Mouse (Mus musculus) ZHBTc4 (cell line): ENCODE results near the gene Foxb1.

Experiments
- DNase-seq: peaks from one replicate; pipeline ENCODE4 v3.0.0-alpha.2; 2011; ENCODE audit warnings: low read depth, low spot score

Gene Foxb1

GRCm38 (mm10) chr9:69760371-69761301 is at the start of gene Foxb1:
Gene Foxb1 (minus strand): TSS chr9:69760940.
- peak; percentile 73 for DNase-seq

GRCm38 (mm10) chr9:69790562-69790961 is 29.8 kb upstream of the Foxb1 start:
- peak; percentile 73 for DNase-seq

GRCm38 (mm10) chr9:69779996-69780395 is 19.3 kb upstream of the Foxb1 start:
- no peak for DNase-seq

GRCm38 (mm10) chr9:69769949-69770585 is 9.3 kb upstream of the Foxb1 start:
- DNase-seq: peak; percentile 62

GRCm38 (mm10) chr9:69769091-69769948 is 8.6 kb upstream of the Foxb1 start:
- peak; percentile 46 for DNase-seq

GRCm38 (mm10) chr9:69768136-69768875 is 7.6 kb upstream of the Foxb1 start:
- peak; percentile 29 for DNase-seq

GRCm38 (mm10) chr9:69767421-69767820 is 6.7 kb upstream of the Foxb1 start:
- DNase-seq: peak; percentile 26

GRCm38 (mm10) chr9:69766936-69767335 is 6.2 kb upstream of the Foxb1 start:
- no peak for DNase-seq

GRCm38 (mm10) chr9:69766301-69766700 is 5.6 kb upstream of the Foxb1 start:
- DNase-seq: no peak

- peak; percentile 14 for DNase-seq
These were observed 4.8 kb upstream of the Foxb1 start for GRCm38 (mm10) chr9:69765483-69766050.

- peak; percentile 29 for DNase-seq
These were observed 4.1 kb upstream of the Foxb1 start for GRCm38 (mm10) chr9:69764586-69765482.

GRCm38 (mm10) chr9:69763681-69764585 is 3.2 kb upstream of the Foxb1 start:
- peak; percentile 6 for DNase-seq

- DNase-seq: peak; percentile 72
These were observed 2.0 kb upstream of the Foxb1 start for GRCm38 (mm10) chr9:69762703-69763102.

GRCm38 (mm10) chr9:69762221-69762620 is 1.5 kb upstream of the Foxb1 start:
- peak; percentile 12 for DNase-seq

GRCm38 (mm10) chr9:69761569-69761968 is 829 bp upstream of the Foxb1 start:
- DNase-seq: peak; percentile 4

GRCm38 (mm10) chr9:69759721-69760221 is 969 bp downstream of the Foxb1 start:
- DNase-seq: peak; percentile 67

GRCm38 (mm10) chr9:69758946-69759615 is 1.7 kb downstream of the Foxb1 start:
- no peak for DNase-seq

- peak; percentile 85 for DNase-seq
These were observed 2.2 kb downstream of the Foxb1 start for GRCm38 (mm10) chr9:69758506-69758905.
